Mouse (Mus musculus) cerebellum, adult (tissue): Measurements from ENCODE around the gene Gm44579.

Experiments
- ATAC-seq: cut with Nextera tagmentation; 2 replicates; pipeline ENCODE4 v1.9.2; 2017; ENCODE audit warnings: mild to moderate bottlenecking, moderate library complexity, mixed read lengths; ENCODE audit not compliant: insufficient number of reproducible peaks, low FRiP score, low TSS enrichment

Gene Gm44579

DNA sequence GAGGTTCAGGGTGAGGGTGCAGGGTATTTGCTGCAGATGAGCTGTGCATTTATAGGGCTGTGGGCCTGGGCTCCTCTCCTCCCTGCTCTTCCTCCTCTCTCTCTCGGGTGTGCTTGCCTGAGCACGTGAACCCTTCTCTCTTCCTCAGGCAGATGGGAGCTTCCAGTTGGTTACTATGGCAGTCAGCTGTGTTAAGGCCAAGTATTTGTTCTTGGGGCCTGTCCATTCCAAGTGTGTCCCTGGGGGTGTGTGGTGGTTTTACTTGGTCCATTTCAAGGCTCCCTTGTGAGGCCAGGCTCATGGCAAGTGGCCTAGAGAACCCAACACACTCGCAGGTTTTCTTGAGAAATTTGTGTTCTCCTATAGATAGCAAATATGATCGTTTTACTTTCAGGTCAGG is at the start of gene Gm44579, which contains the start of gene Olfr287:
Gm44579 (minus strand) TSS at position 101 of the 400 bp plus-strand sequence.
Olfr287 (minus strand) TSS at position 180 of the 400 bp plus-strand sequence.
- no peak for ATAC-seq

DNA sequence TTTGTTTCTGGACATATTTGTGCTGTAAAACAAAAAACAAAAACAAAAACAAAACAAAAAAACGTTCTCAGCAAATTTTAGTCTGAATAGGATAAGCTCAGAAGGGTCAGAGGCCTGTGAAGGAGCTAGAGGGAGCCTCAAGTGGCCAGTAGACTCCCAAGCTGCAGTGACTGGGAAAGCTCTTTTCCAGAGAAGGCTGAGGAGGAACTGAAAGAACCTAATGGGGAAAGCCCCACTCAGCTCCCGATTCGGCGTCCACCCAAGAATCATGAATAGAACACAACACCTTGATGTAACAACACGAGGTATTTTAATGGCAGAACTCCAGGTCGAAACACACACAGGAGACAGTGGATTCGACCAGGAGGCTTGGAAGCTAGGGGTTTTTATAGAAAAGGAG is 37.0 kb upstream of the Gm44579 start:
- no peak for ATAC-seq

DNA sequence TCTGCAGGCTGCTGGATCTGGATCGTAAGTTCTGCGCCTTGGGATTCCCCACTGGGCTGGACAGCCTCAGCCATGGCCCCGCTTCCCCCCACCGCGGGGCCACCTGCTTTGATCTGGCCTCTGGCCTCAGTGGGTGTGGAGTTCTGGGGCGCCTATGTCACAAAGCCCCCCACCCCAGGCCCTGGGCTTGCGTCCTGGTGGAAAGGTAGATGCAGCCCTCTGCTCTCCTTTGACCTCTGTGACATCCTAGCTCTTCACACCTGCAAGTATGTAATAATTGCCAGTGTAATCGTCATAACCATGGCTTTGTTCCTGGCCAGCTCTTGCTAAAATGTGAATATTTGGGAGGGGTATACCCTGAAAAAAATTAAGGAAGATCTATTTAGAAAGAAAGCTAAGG is 36.4 kb upstream of the Gm44579 start, which contains the start of gene H1fnt:
H1fnt (minus strand) TSS at position 101 of the 400 bp plus-strand sequence.
- ATAC-seq = no peak

DNA sequence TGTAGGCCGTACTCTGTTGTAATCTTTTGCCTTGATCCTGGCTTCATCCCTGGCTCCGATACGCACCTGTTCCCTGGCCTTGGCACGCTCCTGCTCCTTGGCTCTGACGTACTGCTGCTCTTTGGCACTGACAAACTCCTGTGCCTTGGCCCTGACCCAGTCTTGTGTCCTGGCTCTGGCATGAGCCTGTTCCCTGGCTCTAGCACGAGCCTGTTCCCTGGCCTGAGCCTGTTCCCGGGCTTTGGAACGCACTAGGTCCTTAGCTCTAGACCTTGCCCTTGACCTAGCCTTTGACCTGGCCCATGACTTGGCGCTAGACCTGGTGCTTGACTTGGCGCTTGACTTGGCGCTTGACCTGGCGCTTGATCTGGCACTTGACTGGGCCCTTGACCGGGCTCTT is 35.5 kb upstream of the Gm44579 start:
- ATAC-seq = peak; percentile 40

DNA sequence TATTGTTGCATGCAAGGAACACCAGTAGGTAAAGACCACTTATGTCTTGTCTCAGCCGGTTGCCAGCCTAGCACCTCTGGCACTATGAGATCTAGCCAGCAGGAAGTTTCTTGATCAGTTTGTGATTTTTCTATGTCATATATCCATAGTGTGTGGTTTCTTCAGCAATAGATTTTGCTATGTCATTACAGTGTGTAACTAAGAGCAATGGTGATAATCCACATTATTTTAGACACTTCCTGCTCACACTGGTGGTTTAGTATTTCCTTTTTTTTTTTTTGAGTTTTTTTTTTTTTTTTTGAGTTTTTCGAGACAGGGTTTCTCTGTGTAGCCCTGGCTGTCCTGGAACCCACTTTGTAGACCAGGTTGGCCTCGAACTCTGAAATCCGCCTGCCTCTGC is 14.7 kb upstream of the Gm44579 start:
- no peak for ATAC-seq

DNA sequence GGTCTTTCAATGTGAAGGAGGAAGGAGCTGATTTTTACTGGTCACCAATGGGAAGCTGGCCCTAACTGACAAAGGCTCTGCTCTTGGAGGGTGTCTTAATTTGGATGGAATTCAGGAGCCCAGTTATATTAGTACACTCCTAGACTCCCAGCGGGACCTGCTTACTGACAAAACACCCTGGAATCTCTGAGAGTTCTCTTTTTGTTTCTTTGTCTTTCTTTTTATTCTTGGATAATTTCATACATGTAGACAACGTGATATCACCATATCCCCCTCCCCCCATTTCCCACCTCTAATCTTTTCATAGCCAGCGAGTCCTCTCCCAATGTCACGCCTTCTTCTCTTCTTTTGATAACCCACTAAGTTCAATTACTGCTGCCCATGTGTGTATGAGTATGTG is 13.6 kb upstream of the Gm44579 start, which contains the start of gene Olfr286:
Olfr286 (minus strand) TSS at position 101 of the 400 bp plus-strand sequence.
- no peak for ATAC-seq

DNA sequence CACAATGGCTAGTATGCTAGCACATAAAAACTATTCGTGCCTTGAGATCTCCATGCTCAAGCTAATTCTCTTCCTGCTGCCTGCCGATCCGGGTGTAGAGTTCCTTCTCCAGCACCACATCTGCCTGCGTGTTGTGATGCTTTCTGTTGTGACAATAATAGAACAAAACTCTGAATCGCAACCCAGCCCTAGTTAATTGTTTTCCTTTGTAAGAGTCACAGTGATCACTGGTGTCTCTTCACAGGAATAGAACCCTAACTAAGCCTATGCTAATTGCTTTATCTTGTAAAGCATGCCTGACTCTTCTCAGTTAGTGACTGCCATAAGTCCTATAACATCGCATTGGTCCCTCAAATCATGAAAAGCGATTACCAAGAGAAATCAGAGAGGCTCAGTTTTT is 5.3 kb upstream of the Gm44579 start:
- ATAC-seq = no peak

DNA sequence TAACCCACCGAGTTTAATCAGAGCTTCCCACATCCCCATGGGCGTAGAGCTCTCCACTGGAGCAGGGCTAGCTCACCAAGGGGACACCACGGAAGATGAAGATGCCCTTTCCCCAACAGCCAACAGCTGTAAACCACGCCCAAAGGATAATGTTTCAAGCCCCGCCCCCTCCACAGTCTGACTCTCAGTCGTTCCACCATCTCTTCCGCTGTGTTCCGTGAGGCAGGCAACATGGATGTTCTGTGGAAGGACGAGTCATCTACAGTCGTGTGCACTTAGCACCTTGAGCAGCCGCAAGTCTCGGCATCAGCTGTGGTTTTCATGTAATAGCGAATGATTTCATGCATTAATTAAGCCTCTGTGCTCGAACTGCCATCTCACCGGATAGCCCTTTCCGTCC is 4.8 kb upstream of the Gm44579 start:
- no peak for ATAC-seq

DNA sequence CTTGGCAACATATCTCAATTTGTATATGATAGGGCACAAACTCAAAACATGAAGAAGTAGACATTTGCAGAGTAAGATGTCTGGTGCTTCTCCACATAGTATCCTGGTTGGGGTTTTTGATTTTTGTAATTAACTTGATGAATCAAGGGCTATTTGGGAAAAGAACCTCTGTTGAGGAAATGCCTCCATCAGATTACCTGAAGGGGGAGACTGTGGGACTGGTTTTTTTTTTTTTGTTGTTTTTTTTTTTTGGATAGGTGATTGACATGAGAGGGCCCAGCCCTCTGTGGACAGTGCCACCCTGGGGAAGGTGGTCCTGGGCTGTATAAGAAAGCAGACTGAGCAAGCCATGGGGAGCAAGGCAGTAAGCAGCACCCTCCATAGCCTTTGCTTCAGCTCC is 1.6 kb upstream of the Gm44579 start:
- no peak for ATAC-seq

DNA sequence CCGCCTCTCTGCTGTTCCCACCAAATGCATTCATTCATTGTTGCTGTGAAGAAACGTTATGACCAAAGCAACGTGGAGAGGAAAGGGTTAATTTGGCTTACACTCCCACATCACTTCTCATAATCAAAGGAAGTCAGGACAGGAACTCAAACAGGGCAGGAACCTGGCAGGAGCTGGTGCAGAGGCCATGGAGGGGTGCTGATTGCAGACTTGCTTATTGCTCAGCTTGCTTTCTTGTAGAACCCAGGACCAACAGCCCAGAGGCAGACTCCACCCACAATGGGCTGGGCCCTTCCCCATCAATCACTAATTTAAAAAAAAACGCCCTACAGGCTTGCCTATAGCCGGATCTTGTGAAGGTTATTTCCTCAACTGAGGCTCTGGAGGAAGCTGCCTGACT is 6.6 kb downstream of the Gm44579 start:
- no peak for ATAC-seq

DNA sequence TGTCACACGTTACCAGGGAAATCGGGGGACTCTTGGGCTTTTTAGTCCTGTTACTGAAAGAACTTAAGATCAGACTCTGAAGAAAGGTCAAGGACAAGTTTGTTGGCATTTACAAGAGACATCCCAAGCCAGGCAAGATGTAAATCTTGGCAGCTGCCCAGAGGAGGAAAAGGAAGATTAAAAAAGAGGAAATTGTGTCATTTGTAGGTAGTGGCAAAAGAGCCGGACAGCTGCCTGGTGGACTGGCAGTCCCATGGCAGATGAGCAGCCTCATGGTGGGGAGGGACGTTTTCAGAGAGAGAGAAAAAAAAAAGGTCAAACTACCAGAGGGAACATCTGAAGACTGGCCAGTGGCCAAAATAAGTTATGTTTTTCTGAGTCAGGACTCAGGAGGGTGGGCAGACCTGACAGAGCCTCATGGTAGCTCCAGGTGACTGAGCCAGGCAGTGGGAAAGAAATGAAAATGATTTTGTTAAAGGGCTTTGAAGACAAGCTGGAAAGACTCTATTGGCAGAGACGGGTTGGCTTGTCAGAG is 7.4 kb downstream of the Gm44579 start:
- no peak for ATAC-seq

DNA sequence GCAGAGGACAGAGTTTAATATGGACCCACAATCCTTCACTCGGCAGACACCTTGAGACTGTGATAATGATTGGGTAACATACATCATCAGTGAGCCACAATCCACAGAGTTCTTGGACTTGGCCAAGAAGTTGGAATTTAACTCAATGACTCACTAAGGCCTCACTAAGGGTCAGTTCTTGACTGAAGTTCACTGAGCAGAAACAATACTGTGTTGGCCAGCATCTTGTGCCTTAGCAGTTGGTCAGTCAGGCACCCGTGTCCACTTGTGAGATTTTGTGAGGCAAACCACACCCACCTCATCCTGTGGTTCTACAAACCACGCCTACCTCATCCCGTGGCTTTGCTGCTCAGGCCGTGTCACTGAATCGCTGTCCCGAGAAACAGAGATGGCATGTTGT is 11.1 kb downstream of the Gm44579 start:
- no peak for ATAC-seq

DNA sequence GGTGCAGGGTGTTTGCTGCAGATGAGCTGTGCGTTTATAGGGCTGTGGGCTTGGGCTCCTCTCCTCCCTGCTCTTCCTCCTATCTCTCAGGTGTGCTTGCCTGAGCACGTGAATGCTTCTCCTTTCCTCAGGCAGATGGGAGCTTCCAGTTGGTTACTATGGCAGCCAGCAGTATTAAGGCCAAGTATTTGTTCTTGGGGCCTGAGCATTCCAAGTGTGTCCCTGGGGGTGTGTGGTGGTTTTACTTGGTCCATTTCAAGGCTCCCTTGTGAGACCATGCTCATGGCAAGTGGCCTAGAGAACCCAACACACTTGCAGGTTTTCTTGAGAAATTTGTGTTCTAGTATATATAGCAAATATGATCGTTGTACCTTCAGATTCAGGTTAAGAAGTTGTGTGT is 25.3 kb downstream of the Gm44579 start, which contains the start of gene Olfr288:
Olfr288 (minus strand) TSS at position 101 of the 400 bp plus-strand sequence.
- no peak for ATAC-seq

DNA sequence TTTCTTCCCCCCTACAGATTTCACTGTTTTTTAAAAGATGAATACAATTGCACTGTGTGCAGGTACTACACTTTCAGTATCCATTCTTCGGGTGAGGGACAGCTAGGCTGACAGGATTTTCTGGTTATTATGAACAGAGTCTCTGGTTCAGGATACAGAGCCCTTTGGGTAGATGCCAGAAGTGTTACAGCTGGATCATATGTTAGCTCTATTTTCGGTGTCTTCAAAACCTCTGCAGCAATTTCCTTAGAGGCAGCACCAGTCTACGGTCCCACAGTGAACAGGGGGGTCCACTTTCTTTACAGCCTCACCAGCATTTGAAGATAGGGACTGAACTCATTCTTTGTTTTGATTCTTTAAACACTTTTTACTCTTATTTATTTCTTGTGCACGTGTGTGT is 36.3 kb downstream of the Gm44579 start:
- ATAC-seq = no peak

DNA sequence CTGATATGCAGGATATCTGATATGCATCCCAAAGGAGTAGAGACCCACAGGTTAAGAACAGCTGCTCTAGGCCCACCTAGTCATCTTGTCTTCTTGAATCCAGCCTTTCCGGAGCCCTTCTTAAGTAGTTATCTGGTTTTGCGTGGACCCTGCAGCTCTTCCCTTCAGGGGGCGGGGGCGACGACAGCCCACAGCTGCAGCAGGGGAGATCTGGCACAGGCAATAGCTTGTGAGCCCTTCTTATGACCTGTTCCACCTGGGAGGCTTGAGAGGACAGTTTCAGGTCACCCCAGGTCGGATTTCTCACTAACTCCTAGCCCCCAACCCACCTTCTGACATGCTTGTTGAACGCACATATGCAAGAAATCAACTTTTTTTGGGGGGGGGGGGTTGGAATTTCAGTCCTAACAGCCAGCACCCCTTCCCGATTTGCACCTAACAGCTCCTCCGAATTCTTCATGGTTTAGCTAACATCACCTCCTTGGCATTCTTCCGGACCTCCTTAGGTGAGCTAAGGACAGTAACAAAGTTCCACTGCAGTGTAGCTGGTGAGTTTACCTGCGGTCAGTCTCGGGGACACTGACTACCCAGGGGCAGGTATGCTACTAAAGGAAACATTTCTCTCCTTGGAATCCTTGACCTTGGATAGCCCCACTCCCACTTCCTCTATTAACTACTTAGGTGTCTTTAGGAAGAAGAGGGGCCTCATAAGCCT is 38.8 kb downstream of the Gm44579 start:
- ATAC-seq = no peak

DNA sequence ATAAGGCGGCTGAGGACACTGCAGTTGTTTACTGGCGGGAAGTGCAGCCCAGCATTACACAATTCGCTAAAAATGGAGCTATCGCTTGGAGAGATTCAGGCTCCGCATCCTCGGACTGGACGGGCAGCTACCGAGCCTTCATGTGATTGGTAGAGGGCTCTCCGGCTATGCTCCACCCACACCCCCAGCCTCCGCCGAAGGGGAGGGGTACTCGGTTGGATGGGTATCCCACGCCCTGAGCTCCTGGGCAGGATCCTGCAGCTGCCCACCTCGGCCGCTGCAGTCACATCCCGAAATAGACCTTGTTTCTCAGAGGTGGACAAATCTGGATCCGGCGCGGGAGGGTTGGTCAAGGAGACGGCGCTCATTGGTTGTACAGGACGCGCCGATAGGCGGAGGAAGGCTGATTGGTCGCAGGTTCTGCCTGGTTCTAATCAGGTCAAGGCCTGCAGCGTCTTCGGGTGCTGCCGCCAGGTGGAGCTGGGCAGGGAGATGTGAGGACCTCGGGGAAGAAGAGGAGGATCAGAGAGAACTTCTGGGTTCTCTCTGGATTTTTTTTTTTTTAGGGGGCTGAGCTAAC is 39.6 kb downstream of the Gm44579 start:
- peak; percentile 99 for ATAC-seq

DNA sequence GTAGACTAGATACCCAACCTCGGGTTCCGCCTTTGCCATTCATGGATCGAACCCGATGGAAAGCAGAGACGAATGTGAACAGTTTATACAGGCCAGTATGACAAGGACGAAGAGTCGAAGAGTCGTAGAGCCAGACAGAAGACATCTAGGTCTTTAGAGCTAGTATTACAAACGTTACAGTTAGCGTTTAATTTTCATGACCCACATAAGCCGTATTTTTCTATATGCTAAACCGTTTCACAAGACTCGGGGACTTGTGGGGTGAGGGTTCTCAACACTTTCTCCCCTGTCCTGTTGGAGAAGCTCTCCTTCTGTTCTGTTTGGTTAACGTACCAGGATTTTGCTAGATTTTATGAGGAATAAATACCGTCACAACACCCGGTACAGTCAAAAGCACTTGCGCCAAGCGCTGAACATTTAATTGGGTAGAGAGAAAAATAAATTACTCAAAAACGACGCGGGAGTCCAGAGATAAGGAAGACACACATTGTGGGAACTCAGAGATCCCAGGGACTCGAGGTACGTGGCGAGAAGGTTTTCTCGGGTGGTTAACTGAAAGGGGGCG is 40.1 kb downstream of the Gm44579 start:
- ATAC-seq = 0 out of 2 replicates have a peak, but pooled peaks have one; percentile 7

DNA sequence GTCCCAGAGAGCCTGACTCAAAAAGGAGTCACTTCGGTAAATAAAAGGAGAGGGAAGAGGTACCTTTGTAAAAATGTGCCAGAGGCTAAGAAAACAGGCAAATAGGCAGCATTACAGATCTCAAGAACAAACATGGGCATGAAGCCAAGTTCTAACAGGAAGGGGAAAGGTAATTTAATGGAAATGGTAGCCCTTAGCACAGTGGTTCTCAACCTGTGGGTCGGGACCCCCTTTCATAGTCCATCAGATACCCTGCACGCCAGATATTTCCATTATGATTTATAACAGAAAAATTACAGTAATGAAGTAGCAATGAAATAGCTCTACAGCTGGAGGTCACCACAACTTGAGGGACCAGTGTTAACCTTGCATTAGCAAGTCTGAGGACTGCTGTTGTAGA is 43.5 kb downstream of the Gm44579 start:
- ATAC-seq = no peak

DNA sequence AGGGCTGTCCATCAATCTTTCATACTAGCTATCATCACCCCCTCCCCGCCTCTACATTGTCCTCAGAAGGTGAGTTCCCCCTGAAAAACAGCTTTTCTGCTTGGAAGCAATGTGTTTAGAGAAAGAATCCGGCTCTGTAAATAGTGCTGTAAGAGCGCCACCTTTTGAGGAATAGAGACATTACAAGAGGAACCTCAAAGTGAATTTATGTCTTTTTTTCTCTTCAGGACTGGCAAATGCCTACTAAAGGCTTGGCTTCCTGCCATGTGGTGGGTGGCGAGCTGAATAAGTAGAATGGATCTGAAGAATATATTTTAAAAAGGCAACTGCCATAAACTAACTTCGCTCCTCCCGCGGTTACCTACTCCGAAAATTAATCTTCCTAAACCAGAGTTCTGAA is 47.0 kb downstream of the Gm44579 start:
- ATAC-seq = no peak

DNA sequence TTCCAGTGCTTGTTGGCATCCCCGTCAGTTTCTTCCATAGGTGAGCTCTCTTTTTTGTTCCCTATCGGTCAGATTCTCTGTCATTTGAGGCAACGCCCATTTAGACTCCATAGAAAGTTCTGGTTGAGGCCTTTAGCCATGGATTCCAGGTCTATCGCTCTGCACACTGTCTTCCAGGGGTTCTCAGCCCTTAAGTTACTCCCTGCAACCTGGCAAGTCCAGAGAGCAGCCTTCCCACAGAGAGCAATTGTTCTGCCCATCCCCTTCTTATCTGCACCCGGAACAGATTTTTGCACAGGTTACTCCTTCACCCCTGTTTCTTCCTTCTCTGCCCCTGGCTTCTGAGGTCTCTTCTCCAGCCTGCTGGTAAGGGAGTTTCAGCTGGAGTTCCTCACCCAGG is 48.7 kb downstream of the Gm44579 start:
- ATAC-seq = no peak

DNA sequence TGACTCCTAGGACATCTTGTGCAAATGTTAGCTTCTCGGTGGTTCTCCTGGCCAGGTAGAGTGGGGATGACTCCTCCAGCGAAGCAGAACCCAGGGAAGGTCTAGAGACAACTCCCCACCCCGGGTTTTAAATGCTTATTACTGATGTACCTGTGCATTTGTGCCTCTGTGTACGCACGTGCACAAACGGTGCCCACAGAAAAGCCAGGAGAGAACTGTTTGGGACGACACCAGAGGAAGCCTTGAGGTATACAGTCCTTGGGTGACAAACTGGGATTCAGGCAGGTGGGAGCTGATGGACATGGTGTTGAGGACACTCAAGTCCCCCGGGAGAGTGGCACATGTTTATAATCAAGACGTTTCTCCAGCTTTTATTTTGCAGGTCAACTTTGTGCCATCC is 49.9 kb downstream of the Gm44579 start:
- ATAC-seq = no peak
